Mouse (Mus musculus) cerebellum, postnatal 25 days (tissue): ENCODE measurements at regions not wholly inside any gene's neighbourhood (a gene's known extent, or its start where the extent isn't known, plus 50 kb on each side); places are given as distances from the start of the nearest gene placed in this dataset.

Experiments
- DNase-seq, 2 experiments: peaks; one replicate each; pipeline ENCODE4 v3.0.0; 2021; ENCODE audit warnings: mixed read lengths in 2 of 2

DNA sequence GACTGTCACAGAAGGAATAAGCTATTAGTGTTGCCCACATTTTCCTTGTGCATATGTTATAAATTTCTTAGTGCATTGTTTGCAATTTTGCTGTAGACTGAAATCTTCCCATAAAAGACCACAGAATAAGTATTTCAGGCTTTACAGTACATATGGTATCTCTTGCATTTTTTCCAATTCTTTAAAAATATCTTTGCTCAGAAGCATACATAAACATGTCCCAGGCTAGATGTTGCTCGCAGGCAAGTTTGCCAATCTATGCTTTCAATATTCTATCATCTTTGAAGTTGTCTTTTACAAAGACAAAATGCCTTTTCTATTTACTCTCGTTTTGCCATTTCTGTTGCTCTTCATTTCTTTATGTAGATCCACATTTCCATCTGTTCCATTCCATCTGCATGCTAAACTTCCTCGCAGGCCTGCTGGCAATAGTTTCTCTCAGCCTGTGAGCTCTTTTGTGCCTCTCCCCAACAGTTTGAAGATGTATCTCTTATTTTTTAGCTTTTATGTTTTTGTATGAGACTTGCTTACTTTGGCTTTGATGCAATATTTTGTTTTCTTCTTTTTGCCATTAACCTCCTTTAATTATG is 120.0 kb upstream of the Cdr1 start:
- DNase-seq, result no peak

DNA sequence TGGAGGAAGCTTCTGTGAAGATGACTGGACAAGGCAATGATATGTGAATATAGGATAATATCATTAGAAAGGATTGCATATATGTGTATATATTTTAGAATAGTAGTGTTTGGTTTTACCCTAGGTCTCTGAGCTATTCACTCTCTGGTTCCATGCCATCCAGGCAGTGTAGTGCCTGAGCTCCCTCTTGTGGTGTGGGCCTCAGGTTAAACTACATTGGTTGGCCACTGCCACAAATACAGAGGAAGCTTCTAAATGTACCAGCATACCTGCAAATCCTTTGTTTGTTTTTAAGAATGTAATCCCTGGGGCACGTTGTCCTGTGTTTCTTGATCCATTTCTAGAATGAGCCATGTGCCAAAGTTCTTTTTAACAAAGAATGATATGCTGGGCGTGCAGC is 119.1 kb upstream of the Cdr1 start:
- peak in 1 of 2 experiments; percentile 4 for DNase-seq
